Mouse (Mus musculus): Measurements from ENCODE around the gene Igsf9. TPM values are rescaled to one million over a fixed set of nuclear protein-coding genes. Genes with fewer than 3 reads are reported as not detected.

The Igsf9 gene
- polyA plus RNA-seq, 1 experiment, result 4.1 TPM

DNA sequence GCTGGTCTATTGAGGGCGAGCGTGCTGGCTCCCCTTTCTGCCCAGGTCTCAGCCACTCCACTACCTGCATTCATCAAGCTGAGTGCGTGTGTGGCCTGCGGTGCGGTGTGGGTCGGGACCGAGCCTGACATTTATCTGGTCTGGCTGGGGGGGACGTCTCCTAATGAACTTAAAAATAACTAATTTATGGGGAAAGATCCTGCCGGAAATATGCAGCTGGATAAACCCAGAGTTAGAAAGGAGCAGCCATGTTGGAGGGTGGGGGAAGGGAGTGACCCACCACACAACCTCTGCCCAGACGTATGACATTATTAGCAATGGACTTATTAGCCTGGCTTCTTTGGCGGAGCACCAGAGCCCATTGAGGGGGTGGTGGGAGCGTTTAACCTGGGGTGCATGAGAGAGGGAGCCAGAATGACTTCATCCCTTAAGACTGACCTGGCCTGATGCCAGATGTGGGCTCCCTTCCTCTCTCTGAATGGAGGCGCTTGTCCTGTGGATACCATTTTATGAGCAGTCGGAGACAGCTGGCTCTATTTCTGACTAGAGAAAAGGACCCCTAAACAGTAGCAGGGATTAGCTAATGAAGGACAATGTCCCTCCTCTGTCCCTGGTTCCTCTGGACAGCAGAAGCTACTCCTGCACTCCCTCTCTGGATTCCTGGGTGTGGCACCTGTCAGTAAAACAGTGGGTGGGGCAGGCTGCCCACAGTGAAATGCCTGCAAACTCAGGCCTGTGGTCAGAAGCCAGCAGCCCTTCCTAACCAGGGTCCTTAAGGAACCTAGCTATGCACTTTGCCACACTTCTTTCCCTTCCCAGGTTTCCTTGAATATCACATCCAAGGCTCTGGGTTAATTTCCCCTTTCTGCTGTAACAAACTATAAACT is 21.8 kb downstream of the Igsf9 start:
- Histone ChIP-seq H3K27me3 (ENCODE audit: control insufficient read depth, insufficient read depth, insufficient read length) (no peaks in the 10 kb centered on the region), H3ac (ENCODE audit: control insufficient read depth, insufficient read length, low read depth) (peak overlapping the region; percentile 26), H3K4me3 (ENCODE audit: insufficient read depth, poor library complexity, severe bottlenecking) (peak overlapping the region; percentile 94), H3K36me3 (ENCODE audit: control insufficient read depth, insufficient read depth) (peaks cover 43% of the 10 kb centered on the region), H3K79me2 (ENCODE audit: control insufficient read depth, insufficient read depth) (peaks cover 68% of the 10 kb centered on the region), H3K79me3 (ENCODE audit: low read depth) (peaks cover 49% of the 10 kb centered on the region)
- TF ChIP-seq MAX (IDR thresholded peaks at IDR 0.05), result no peak
- TF ChIP-seq FOSL1 (IDR thresholded peaks at IDR 0.05; ENCODE audit: insufficient read depth, low read length, poor library complexity, severe bottlenecking), result no peak
- TF ChIP-seq CEBPB (IDR thresholded peaks at IDR 0.05; ENCODE audit: low read depth), result no peak
- no peak for TF ChIP-seq USF1 (IDR thresholded peaks at IDR 0.05; ENCODE audit: low read depth)
- no peak for TF ChIP-seq MYOG (IDR thresholded peaks at IDR 0.05; ENCODE audit: control insufficient read depth, extremely low read depth, insufficient read length)
- TF ChIP-seq CTCF (IDR thresholded peaks at IDR 0.05; ENCODE audit: control insufficient read depth, insufficient read depth, insufficient read length), result no peak
- peak; percentile 32 for TF ChIP-seq MYOD1 (IDR thresholded peaks at IDR 0.05; ENCODE audit: control insufficient read depth, insufficient read length, low read depth)

DNA sequence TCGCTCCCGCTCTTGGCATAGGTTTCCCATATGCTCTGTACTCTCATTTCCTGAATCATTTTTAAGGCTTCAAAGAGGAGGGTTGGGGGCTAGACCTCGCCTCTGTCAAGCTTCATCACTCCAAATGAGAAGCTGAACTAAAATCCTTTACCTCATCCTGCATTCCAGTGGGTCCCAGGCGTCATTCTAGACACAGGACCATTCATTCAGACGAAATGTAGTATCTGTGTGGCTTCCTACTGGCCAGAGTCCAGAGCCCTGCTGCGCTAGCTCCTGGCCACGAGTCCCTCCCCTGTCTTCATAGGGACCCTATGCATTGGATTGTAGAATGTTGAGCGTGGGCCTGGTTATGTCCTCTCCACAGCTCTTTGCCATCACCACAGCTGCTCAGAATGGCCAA is 23.2 kb downstream of the Igsf9 start:
- Histone ChIP-seq H3K79me2 (ENCODE audit: control insufficient read depth, insufficient read depth) (peaks cover 68% of the 10 kb centered on the region), H3K4me3 (ENCODE audit: insufficient read depth, poor library complexity, severe bottlenecking) (no peak overlapping the region), H3K27me3 (ENCODE audit: control insufficient read depth, insufficient read depth, insufficient read length) (no peaks in the 10 kb centered on the region), H3ac (ENCODE audit: control insufficient read depth, insufficient read length, low read depth) (no peak overlapping the region), H3K36me3 (ENCODE audit: control insufficient read depth, insufficient read depth) (peaks cover 53% of the 10 kb centered on the region), H3K79me3 (ENCODE audit: low read depth) (peaks cover 49% of the 10 kb centered on the region)
- TF ChIP-seq MYOG (IDR thresholded peaks at IDR 0.05; ENCODE audit: control insufficient read depth, extremely low read depth, insufficient read length) (no peak), MYOD1 (IDR thresholded peaks at IDR 0.05; ENCODE audit: control insufficient read depth, insufficient read length, low read depth) (no peak), MAX (IDR thresholded peaks at IDR 0.05) (no peak), CEBPB (IDR thresholded peaks at IDR 0.05; ENCODE audit: low read depth) (no peak), USF1 (IDR thresholded peaks at IDR 0.05; ENCODE audit: low read depth) (no peak), CTCF (IDR thresholded peaks at IDR 0.05; ENCODE audit: control insufficient read depth, insufficient read depth, insufficient read length) (no peak), FOSL1 (IDR thresholded peaks at IDR 0.05; ENCODE audit: insufficient read depth, low read length, poor library complexity, severe bottlenecking) (no peak)

DNA sequence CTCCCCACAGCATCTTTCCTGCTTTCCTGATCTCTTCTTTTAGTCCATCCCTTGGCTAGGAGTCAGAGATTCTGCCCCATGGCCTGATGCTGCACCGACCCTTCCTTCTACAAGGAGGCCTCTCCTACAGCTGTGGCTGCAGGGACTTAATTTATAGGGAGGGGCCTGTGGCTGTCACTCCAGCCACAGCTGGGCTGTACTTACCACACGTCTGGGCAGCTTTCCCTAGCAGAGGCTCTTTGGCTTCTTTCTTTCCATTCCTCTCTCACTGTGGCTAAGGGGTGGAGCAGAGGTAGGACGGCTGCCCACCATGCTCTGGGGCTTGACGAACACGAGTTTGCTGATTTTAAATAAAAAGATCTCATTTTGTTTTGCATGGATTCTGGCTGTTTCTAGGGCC is 25.4 kb downstream of the Igsf9 start:
- Histone ChIP-seq H3K36me3 (ENCODE audit: control insufficient read depth, insufficient read depth) (peaks cover 54% of the 10 kb centered on the region), H3K79me2 (ENCODE audit: control insufficient read depth, insufficient read depth) (peaks cover 47% of the 10 kb centered on the region), H3K4me3 (ENCODE audit: insufficient read depth, poor library complexity, severe bottlenecking) (no peak overlapping the region), H3K27me3 (ENCODE audit: control insufficient read depth, insufficient read depth, insufficient read length) (no peaks in the 10 kb centered on the region), H3K79me3 (ENCODE audit: low read depth) (peaks cover 34% of the 10 kb centered on the region), H3ac (ENCODE audit: control insufficient read depth, insufficient read length, low read depth) (no peak overlapping the region)
- TF ChIP-seq FOSL1 (IDR thresholded peaks at IDR 0.05; ENCODE audit: insufficient read depth, low read length, poor library complexity, severe bottlenecking) (no peak), CEBPB (IDR thresholded peaks at IDR 0.05; ENCODE audit: low read depth) (no peak), MYOG (IDR thresholded peaks at IDR 0.05; ENCODE audit: control insufficient read depth, extremely low read depth, insufficient read length) (no peak), USF1 (IDR thresholded peaks at IDR 0.05; ENCODE audit: low read depth) (no peak), MAX (IDR thresholded peaks at IDR 0.05) (no peak), MYOD1 (IDR thresholded peaks at IDR 0.05; ENCODE audit: control insufficient read depth, insufficient read length, low read depth) (no peak), CTCF (IDR thresholded peaks at IDR 0.05; ENCODE audit: control insufficient read depth, insufficient read depth, insufficient read length) (no peak)

DNA sequence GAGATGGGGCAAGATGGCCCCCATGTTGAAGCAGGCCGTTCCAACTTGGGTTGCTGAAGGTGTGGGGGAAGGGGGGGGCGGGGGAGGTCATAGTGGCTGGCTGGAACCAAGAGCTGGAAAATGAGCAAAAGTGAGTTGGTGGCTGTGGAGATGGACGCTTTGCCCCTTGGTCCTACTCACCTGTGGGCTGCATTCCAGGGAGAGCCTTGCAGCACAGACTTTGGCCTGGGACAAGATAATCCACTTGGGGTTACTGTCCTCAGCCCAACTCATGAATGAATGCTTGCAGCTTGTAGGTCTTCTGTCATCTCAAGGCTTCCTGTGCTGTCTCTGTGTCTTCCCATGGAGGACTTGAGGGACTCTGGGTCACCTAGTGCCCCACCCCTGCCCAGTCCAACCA is 26.1 kb downstream of the Igsf9 start:
- Histone ChIP-seq H3K27me3 (ENCODE audit: control insufficient read depth, insufficient read depth, insufficient read length) (no peaks in the 10 kb centered on the region), H3K79me2 (ENCODE audit: control insufficient read depth, insufficient read depth) (peaks cover 40% of the 10 kb centered on the region), H3K36me3 (ENCODE audit: control insufficient read depth, insufficient read depth) (peaks cover 54% of the 10 kb centered on the region), H3K79me3 (ENCODE audit: low read depth) (peaks cover 26% of the 10 kb centered on the region), H3ac (ENCODE audit: control insufficient read depth, insufficient read length, low read depth) (no peak overlapping the region), H3K4me3 (ENCODE audit: insufficient read depth, poor library complexity, severe bottlenecking) (no peak overlapping the region)
- TF ChIP-seq CEBPB (IDR thresholded peaks at IDR 0.05; ENCODE audit: low read depth) (no peak), CTCF (IDR thresholded peaks at IDR 0.05; ENCODE audit: control insufficient read depth, insufficient read depth, insufficient read length) (no peak), MYOG (IDR thresholded peaks at IDR 0.05; ENCODE audit: control insufficient read depth, extremely low read depth, insufficient read length) (no peak), USF1 (IDR thresholded peaks at IDR 0.05; ENCODE audit: low read depth) (no peak), FOSL1 (IDR thresholded peaks at IDR 0.05; ENCODE audit: insufficient read depth, low read length, poor library complexity, severe bottlenecking) (no peak), MYOD1 (IDR thresholded peaks at IDR 0.05; ENCODE audit: control insufficient read depth, insufficient read length, low read depth) (no peak), MAX (IDR thresholded peaks at IDR 0.05) (no peak)

DNA sequence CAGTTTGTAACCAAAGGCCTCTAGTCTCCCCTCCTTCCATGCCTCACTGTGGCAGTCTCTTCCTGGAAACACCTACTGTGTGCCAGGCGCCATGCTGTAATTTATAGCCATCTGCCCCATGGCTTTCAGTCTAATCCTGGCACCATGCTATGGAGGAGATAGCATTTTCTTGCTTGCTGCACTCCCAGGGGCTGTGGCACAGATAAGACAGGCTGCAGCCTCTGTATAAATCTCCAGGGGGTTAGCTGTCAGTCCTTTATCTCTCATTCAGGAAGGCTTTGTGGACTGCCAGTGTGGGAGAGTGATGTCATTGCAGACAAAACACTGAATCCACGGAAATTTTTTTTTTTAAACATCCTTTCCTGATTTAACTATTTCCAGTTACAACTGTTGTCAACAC is 26.6 kb downstream of the Igsf9 start:
- Histone ChIP-seq H3K79me2 (ENCODE audit: control insufficient read depth, insufficient read depth) (peaks cover 35% of the 10 kb centered on the region), H3ac (ENCODE audit: control insufficient read depth, insufficient read length, low read depth) (no peak overlapping the region), H3K36me3 (ENCODE audit: control insufficient read depth, insufficient read depth) (peaks cover 54% of the 10 kb centered on the region), H3K27me3 (ENCODE audit: control insufficient read depth, insufficient read depth, insufficient read length) (no peaks in the 10 kb centered on the region), H3K4me3 (ENCODE audit: insufficient read depth, poor library complexity, severe bottlenecking) (no peak overlapping the region), H3K79me3 (ENCODE audit: low read depth) (peaks cover 22% of the 10 kb centered on the region)
- TF ChIP-seq MYOD1 (IDR thresholded peaks at IDR 0.05; ENCODE audit: control insufficient read depth, insufficient read length, low read depth) (no peak), MYOG (IDR thresholded peaks at IDR 0.05; ENCODE audit: control insufficient read depth, extremely low read depth, insufficient read length) (no peak), CTCF (IDR thresholded peaks at IDR 0.05; ENCODE audit: control insufficient read depth, insufficient read depth, insufficient read length) (no peak), USF1 (IDR thresholded peaks at IDR 0.05; ENCODE audit: low read depth) (no peak), FOSL1 (IDR thresholded peaks at IDR 0.05; ENCODE audit: insufficient read depth, low read length, poor library complexity, severe bottlenecking) (no peak)

All from C2C12 (cell line).